Mouse (Mus musculus) small intestine, adult 2 months (tissue): ENCODE measurements at regions not wholly inside any gene's neighbourhood (a gene's known extent, or its start where the extent isn't known, plus 50 kb on each side); places are given as distances from the start of the nearest gene placed in this dataset.

ENCODE experiments used
- CTCF ChIP-seq: fragments of 200-500 bp; IDR thresholded peaks from 2 replicates; pipeline ENCODE4 v1.5.1; 2012; ENCODE audit warnings: low read depth, mild to moderate bottlenecking, control low read depth, inconsistent platforms, low read length, moderate library complexity, mixed read lengths; ENCODE audit not compliant: insufficient replicate concordance, insufficient read length; ENCODE audit errors: extremely low read depth
- POLR2A ChIP-seq: fragments of 200-500 bp; IDR thresholded peaks from 2 replicates; pipeline ENCODE4 v1.6.1; 2012; ENCODE audit warnings: low read depth, mild to moderate bottlenecking, control low read depth, inconsistent platforms, low read length, moderate library complexity

DNA sequence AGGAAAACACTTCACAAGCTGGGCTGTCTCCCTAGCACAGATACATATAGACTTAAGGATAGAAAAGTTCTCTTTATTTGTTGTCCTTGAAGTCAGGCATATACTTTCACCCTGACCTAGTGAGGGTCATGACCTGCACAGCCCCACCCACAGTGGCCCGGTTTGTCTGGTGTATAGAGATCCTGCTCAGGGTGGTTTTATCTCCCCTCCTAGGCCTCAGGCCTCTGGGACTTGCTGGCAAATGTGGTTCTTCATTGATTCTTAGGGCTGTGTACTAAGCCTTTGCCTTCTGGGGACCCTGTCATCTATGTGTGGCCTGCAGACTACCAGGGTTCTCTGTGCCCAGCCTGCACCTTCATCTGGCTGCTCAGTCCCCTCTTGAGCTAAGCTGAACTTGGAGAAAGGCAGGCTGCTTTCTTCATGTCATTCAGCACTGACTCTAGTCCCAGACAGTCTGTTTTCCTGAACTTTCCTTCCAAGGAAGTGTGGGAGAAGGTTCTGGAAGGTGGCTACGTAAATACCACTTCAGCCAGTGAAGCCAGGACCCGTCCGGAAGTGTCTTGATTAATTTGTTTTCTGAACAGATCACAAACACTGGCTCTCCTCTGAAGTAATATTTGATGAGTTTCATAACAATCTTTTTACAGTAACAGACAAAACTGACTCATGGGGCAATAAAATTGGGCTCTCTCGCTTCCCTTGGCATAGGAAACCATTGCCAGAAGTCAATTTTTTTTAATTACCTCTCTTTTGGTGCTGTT, 135.0 kb upstream of the Dapk1 start:
- TF ChIP-seq POLR2A = no peak
- TF ChIP-seq CTCF = no peak
